Mouse (Mus musculus) neural tube, embryonic 10.5 days (tissue): ENCODE measurements around the gene Klf3.

Experiments
- DNase-seq: peaks from one replicate; pipeline ENCODE4 v3.0.0-alpha.2; 2017; ENCODE audit warnings: low spot score; ENCODE audit errors: extremely low spot score

Gene Klf3

DNA sequence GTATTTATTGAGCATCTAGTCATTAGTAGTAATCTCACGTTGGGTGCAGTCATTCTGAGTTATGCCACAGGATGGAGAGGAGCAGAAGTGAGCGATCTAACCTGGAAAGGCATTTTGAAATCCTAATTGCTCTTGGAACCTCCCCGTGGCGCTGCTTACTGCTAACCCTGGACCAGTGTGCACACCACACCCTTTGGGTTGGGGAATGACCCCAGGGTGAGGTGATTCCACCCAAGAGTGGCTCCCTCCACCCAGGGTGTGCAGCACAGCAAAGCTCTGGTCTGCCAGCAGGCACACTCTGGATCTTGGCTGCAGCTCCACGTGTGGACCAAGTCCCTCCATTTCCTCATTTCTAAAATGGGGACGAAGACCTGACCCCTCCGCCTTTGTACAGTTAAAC, 6.1 kb downstream of the Klf3 start:
- DNase-seq = no peak

DNA sequence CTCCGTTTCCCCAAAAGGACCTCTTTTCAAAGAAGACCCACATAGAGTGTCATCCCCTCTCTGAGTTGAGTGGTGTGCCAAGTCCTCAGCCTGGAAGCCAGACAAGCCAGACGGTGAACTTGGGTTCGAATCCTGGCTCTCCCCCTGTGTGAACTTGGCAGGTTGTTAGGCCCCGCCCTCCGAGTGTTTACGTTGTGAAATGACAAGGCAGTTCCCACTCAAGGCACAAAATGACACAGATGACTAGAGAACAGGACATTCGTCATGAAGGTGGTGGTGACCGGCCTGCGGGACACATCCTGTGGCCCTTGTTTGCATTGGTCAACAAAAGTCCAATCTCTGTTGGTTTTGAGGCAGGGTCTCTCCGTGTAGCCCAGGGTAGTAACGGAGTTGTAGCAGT, 6.7 kb downstream of the Klf3 start:
- no peak for DNase-seq

DNA sequence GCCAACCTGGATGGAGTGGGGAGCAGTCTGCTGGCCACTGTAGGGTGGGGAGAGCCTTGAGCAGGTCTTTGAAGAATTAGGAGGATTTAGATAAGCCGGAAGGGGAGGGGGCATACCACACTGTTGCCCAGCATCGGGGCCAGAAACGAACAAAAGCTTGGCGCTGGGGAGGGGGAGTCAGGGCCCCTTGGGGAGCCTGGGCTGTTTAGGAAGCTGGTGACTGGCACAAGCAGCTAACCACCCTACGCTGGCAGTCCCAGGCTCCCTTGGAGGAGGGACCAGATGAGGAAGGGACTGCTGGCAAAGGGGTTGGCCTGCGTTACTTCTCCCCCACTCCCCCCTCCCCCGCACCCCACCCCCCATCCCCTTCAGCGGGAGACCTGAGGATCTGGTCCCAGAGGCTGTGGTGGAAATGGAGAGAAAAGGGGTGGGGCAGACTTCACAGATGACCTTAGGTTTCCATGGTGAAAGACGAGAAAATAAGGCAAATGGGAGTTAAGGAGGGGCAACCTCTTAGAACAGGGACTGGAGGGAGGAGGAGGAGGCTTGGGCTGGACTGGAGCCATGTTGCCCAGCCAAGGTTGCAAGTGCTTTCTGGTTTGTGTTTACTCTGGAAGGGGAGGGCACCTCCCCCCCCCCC, 7.8 kb downstream of the Klf3 start:
- peak; percentile 71 for DNase-seq

DNA sequence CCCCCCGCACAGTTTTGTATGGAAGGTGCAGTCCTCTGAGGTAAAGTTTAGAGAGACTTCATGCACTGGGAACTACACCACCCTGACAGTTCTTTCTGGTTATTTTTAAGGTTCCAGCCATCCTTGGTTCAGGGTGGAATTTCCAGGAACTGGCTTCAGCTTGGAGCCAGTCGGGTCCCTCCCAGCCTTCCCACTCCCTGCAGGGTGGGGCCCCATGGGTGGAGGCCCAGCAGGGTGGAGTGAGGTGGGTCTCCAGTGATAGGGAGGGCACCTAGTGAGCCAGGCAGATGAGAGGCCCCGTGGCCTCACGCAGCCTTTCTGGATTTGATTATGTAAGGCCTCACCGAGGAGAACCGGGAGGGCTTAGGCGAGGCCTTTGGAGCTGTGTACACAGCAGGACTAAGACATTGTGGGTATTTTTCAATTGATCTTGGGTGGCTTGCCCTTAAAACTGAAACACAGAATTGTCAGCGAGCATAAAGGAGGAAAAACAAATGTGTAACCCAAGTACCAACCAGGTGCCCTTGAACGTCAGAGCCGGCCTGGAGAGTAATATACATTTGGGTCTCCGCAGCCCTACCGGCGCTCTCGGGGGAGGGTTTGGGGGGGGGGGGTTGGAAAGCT, 8.4 kb downstream of the Klf3 start:
- DNase-seq = peak; percentile 47

DNA sequence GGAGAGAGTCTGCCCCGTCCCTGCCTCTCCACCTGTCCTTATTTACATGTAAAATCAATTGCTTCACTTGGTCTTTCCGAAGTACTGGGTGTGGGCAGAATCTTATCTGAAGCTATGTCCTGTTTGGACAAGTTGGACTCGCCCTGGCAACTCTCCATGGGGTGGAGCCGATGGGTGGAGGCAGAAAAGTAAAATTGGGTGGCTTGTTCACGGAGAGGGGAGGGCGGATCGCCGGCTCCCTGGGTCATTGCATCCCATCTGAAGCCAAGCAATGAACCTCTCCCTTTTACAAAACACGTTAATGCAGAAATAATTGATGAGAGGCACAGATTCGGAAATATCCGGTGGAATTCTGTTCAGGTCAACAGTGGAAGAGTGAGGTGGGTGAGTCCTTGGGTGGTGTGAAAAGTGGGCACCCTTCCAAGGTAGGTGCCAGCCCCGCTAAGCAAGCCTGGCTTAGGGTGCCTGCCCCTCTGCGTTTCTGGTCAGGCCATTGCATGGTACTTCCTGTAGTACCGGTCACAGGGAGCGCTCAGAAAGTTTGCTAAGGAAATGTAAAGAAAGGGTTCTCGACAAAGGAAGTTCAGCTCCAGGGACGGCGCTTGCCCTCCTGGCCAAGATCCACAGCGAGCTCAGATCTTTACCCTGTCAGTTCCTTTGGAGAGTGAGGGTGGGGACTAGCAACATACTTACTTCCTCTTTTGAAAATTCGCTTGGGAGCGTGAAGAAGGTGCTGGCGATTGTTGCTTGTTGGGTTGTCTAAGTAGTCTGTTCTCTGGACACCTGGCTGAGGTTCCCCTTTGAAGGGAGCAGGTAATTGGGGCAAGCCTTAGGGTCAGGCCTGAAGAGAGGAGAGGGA, 9.2 kb downstream of the Klf3 start:
- peak; percentile 47 for DNase-seq

DNA sequence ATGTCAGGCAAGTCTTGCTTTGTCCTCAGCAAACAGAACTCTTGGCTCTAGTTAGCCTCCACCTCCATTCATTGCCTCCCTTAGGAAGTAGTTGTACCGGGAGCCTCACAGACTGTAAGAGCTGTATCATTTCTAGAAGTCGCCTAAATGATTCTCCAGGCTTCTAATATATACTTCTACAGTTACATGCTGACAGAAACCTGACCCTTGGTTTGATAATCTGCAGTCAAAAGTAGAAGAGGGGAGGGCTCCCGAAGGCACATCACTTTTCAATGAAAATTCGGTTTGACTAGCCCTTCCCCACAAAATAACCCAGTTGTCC, 9.8 kb downstream of the Klf3 start:
- DNase-seq = no peak

DNA sequence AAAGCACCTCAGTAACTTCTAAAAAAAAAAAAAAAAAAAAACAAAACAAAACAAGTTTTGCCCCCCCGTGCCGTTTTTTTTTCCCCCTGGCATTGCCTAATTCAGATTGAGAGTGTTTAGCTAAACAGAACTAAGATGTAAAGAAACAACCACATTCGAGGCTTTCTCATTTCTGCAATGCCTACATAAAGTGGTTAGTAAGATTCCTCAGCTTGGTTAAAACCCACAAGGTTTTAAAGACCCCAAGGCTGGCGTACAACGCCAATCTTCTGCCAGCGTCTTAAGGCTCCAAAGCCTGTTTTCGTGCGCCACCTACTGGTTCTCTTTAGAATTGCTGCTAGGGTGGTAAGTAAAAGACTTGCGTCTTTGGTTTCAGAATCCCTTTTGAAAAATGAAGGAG, 10.2 kb downstream of the Klf3 start:
- peak; percentile 86 for DNase-seq

DNA sequence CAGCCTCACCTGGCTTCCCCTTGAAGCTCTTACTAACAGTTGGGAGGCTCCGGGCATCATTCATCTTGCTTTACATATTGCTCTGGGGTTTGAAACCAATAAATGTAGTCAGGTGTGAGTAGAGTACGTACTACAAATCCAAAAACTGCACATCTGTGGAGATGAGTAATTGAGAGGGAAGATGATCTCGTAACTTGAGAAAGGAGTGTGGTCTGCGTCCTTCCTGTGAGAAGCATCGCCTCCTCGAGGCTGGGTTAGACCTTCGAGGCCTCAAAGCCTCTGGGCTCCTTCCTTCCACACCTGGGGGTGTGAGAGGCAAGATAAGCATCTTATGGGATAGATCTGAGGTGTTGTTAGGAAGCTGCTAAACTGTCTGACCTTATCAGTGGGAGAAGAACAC, 11.2 kb downstream of the Klf3 start:
- no peak for DNase-seq

DNA sequence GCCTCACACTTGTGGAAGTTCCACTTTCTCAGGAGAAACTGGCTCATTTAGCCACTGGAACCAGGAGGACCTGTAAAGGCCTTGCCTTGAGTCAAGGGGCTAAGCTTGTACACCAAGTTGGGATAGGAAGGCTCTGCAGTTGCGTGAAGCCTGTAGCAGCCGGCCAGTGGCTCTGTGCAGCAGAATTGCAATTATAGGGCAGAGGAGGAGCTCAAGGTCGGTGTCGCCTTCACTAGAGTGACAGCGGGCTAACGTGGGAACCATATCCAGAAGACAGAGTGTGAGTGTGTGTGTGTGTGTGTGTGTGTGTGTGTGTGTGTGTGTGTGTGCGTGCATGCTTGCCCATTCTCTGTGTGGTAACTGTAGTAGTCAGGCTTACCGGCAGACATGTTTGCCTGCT, 12.4 kb downstream of the Klf3 start:
- no peak for DNase-seq

DNA sequence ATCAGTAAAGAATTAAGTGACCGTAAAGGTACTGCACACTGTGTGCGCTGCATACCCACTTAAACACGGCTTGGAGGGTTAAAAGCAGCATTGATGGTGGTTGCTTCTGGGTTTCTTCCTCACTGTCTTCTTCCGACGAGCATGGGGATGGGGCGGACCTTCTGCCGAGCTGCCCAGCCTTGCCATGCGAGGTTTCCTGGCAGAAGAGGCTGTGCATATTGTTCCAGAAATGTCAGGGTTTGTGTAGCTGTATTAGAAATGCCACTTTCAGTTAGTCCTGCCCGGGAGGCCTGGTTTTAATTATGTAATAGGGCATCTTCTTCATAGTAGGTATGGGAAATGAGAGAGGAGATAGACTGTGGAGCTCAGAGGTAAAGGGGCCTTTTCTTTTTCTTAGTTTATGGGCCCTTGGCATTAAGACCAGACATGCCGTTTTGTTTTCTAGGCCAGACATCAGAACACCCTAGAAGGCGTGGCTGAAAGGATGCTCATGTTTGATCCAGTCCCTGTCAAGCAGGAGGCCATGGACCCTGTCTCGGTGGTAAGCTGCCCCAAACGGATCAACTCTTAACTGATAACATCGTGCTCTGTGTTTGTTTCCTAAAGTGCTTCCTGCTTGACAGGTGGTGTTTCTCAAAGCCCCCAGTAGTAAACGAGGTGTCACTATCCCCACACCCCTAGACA, 13.2 kb downstream of the Klf3 start:
- no peak for DNase-seq

DNA sequence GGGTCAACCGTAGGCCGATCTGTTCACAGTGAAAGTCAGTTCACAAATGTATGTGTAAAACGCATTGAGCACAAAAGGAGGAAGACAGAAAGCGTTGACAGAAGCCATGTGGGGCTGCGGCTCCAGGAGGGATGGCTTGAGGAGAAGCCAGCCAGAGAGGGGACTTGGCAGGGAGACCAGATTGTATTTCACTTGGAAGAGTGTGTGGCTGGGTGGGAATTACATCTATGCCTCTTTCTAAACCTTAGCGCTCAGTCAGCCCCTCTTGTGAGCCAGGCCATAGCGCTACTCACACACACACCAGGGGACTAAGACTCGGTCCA, 13.7 kb downstream of the Klf3 start:
- DNase-seq = no peak

DNA sequence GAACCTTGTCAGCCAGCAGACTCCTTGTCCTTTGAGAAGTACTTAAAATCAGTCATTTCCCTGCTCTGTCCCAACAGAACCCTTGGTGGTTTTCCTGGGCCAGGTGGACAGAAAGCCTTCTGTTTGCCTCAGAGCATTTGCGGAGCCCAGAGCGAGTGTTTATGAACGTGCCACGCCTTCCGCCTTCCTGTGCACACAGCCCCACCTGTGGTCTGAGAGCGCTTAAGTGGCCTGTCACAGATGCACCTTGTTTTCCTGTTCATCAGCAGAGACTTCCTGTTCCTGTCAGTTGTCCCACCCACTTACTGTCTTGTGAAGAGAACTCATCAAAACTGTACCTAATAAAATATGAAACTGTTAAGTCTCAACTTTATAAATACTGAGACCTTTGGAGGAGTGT, 16.2 kb downstream of the Klf3 start:
- DNase-seq = no peak

DNA sequence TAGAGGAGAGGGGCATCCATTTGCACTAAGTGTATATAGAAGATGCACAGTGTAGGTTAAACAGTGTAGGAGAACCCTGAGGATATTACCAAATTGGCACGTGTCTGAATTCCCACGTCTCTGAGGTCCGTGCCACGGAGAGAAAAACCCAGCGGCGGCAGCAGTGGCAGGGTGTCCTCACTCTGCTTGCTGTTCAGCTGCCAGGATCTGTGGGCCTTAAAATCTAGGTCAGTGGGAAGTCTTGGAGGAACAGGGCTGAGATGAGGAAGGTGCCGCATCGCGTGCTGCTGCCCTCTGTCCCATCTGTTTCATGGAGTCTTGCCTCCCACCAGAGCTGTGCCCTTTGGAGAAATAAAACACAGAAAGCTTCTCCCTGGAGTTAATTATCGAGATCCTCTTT, 16.9 kb downstream of the Klf3 start:
- no peak for DNase-seq

DNA sequence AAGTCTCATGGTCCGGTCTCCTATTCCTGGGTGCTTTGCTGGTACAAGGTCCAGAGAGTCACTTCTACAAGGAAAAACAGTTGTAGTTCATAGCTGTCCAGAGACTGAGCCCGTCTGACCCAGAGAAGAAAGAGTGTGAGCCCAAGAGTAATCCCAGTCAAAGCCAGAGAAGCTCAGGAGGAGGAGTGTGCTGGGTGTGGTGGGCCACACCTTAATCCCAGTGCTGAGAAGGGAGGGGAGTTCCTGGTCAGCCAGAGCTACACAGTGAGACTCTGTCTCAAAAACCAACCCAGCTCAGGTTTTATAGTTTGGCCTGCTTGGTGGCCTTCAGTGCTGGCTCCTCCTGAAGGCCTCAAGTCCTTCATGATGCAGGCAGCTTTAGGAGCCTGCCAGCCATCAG, 18.1 kb downstream of the Klf3 start:
- DNase-seq = no peak

DNA sequence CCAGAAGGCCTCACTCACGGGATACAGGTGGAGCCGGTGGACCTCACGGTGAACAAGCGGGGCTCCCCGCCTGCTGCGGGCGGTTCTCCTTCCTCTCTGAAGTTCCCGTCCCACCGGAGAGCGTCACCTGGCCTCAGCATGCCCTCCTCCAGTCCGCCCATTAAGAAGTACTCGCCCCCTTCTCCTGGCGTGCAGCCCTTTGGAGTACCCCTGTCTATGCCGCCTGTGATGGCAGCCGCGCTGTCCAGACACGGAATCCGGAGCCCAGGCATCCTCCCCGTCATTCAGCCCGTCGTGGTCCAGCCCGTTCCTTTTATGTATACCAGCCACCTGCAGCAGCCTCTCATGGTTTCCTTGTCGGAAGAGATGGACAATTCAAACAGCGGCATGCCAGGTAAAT, 18.8 kb downstream of the Klf3 start:
- DNase-seq = no peak

DNA sequence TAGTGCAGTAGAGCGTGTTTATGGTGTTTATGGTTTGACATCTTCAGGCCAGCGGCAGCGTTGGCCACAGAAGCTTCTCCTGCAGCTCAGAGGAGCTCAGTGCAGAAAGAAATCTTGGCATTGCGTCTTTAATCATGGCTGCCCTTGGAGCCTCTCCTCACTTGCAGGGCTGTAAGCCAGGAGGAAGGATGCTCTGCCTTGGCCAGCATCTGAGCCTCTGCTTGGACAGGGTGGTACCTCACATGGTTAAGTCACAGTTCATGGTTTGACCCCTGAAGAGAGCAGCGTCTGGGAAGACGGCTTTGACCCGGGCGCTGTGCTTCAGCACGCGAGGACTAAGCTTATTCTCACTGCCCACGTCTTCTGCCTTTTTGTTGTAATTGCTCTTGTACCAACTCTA, 20.2 kb downstream of the Klf3 start:
- no peak for DNase-seq

DNA sequence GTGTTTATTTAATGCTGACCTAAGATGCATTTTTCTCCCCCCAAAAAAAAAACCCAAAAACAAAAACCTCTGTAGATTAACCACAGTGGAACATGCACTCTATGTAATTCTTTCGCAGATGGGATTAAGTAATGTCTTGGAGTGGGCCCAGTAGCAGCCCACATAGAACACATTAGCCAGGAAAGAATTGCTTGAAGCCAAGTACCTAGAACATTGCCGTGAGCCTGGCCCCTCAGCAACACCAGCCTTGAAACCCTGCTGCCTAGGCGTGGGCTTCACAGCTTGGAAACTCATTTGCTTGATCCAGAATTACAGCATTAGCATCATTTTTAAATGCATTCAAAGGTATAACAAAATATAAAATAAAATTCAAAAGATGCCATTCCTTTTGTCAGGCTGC, 21.6 kb downstream of the Klf3 start:
- no peak for DNase-seq

DNA sequence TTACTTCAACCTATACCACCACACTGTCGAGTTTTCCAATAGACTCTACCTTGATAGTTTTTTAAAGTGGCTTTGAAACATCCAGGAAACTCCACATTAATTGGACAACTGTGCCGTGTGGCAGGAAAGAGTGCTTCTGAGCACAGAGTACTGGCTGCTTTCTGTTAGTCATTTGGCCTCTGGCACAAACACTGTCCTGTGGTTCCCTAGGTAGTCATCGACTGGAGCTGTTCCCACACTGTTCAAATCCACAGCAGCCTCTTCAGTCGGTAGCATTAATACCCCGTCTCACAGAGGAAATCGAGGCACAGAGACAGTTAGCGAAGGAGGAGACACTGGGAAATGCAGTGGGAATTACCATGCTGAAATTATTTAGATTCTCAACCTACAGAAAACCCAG, 22.3 kb downstream of the Klf3 start:
- no peak for DNase-seq

DNA sequence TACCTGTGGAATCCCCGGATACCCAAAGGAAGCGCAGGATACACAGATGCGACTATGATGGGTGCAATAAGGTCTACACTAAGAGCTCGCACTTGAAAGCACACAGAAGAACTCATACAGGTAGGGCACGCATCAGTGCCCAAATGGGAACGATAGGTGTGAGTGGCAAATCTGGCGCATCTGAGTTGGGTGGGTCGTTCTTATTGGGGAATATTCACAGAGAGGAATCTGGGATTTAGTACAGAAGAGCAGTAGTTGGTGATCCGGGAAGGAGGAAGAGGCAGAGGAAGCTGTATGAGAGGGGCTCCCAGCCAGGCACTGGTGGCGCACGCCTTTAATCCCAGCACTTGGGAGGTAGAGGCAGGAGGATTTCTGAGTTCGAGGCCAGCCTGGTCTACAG, 24.0 kb downstream of the Klf3 start:
- DNase-seq = no peak

DNA sequence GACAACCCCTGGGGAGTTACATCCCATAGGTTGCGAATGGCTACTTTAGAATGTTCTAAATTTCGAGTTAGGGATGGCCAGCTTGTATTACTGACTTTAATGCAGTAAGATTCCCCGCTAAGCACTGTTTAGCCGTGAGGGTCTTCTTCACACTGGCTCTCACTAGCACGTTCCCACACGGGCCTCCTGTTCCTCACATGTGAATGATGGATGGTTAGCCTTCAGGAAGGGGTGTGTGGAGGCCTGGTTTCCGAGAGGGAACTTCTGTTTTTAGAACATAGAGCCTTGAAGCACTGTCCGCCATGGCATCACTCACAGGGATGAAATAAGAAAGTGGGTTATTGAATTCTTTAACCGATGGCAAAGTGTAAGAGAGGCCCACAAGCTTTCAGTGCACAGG, 25.1 kb downstream of the Klf3 start:
- DNase-seq = no peak

DNA sequence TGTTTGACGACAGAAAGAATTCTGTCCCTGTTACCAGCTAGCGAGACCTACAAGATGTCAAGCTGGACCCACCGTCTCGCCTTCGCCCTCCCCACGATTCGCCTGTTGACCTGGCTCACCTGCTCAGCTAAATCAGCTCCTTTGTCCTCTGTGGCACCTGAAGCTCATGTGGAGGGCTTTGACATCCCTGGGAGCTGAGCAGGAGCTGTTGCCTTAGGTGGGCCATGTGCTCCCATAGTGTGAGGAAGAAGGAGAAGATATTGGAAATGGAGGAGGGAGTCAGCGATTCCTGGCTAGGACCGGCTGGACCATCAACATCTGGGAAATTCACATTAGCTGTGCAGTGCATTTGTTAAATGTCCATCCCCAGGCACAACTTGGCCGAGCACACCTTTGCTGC, 26.4 kb downstream of the Klf3 start:
- no peak for DNase-seq

DNA sequence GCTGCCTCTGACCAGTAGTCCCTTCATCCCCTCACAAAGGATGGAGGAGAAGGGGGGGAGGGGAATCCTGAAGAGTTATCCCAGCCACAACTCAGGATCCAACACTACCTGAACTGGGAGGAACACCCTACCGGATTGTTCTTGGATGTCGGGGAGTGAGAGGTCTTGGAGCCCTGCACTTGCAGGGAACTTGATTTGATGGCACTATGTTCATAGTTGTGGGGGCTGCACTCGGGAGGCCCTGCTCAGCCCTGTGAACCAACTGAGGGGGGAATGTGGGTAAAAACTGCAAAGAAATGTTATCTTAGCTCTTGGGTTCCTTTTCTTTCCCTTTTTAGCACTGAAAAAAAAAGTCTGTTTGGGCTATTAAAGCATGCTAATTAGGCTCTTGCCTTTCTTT, 27.6 kb downstream of the Klf3 start:
- DNase-seq = no peak

DNA sequence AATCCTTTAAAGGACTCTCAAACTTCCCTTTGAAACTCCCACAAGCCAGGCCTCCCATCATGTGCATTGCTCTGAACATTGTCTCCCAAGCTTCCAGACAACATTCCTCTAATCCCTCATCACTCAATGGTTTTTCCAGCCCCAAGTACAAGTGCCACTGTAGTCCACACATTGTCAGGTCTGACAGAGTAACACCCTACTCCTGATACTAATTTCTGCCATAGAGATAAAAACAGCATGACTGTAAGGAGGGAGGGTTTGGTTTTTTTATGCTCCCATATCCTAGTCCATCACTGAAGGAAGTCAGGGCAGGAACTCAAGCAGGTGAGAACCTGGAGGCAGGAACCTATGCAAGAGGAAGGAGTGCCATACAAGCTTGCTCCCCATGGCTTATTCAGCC, 30.2 kb downstream of the Klf3 start:
- no peak for DNase-seq
